Mouse (Mus musculus): ENCODE results near the gene Ndufaf2.

The Ndufaf2 gene
- long read RNA-seq, experiment 1, transcript Ndufaf2-201 (4 exons, 678 nt): major isoform, 26 of 41 reads
- long read RNA-seq, experiment 1, partial matches to known transcripts: 0 of 41 reads
- long read RNA-seq, experiment 1, other reads (novel, unspliced or antisense): 14 of 41 reads
- long read RNA-seq, experiment 2, transcript Ndufaf2-201 (4 exons, 678 nt): major isoform, 36 of 50 reads
- long read RNA-seq, experiment 2, partial matches to known transcripts: 5 of 50 reads
- long read RNA-seq, experiment 2, other reads (novel, unspliced or antisense): 8 of 50 reads

- intact Hi-C loops (cut with DNase I): loop anchor here (10.0 kb wide), 4 partner anchors 264 to 1056 kb away; no protein-coding TSS in a partner anchor
Observed at GRCm38 (mm10) chr13:108158465-108159240, at the start of gene Ndufaf2, which contains the start of gene Ercc8. Gene Ndufaf2, minus strand, starts transcription at chr13:108158623. Gene Ercc8, plus strand, starts transcription at chr13:108158731.

GRCm38 (mm10) chr13:108208090-108208489, 49.7 kb upstream of the Ndufaf2 start:
- intact Hi-C loops (cut with DNase I): no loop called here

- intact Hi-C loops (cut with DNase I): no loop called here
Observed at GRCm38 (mm10) chr13:108207447-108207846, 49.0 kb upstream of the Ndufaf2 start.

- intact Hi-C loops (cut with DNase I): no loop called here
Observed at GRCm38 (mm10) chr13:108204857-108205256, 46.4 kb upstream of the Ndufaf2 start.

GRCm38 (mm10) chr13:108195474-108195873, 37.1 kb upstream of the Ndufaf2 start:
- intact Hi-C loops (cut with DNase I): no loop called here

GRCm38 (mm10) chr13:108191074-108191720, 32.8 kb upstream of the Ndufaf2 start:
- intact Hi-C loops (cut with DNase I): loop anchor here (2.0 kb wide), 1 partner anchor 138 kb away; no protein-coding TSS in a partner anchor

- intact Hi-C loops (cut with DNase I): no loop called here
Observed at GRCm38 (mm10) chr13:108187994-108188393, 29.6 kb upstream of the Ndufaf2 start.

GRCm38 (mm10) chr13:108185530-108185929, 27.1 kb upstream of the Ndufaf2 start:
- intact Hi-C loops (cut with DNase I): no loop called here

- intact Hi-C loops (cut with DNase I): no loop called here
Observed at GRCm38 (mm10) chr13:108184743-108185255, 26.4 kb upstream of the Ndufaf2 start.

- intact Hi-C loops (cut with DNase I): no loop called here
Observed at GRCm38 (mm10) chr13:108180821-108181220, 22.4 kb upstream of the Ndufaf2 start.

- intact Hi-C loops (cut with DNase I): no loop called here
Observed at GRCm38 (mm10) chr13:108179618-108180017, 21.2 kb upstream of the Ndufaf2 start.

- intact Hi-C loops (cut with DNase I): no loop called here
Observed at GRCm38 (mm10) chr13:108170511-108170910, 12.1 kb upstream of the Ndufaf2 start.

- intact Hi-C loops (cut with DNase I): no loop called here
Observed at GRCm38 (mm10) chr13:108170002-108170401, 11.6 kb upstream of the Ndufaf2 start.

- intact Hi-C loops (cut with DNase I): no loop called here
Observed at GRCm38 (mm10) chr13:108164621-108165020, 6.2 kb upstream of the Ndufaf2 start.

GRCm38 (mm10) chr13:108163912-108164311, 5.5 kb upstream of the Ndufaf2 start:
- intact Hi-C loops (cut with DNase I): no loop called here

GRCm38 (mm10) chr13:108159963-108160362, 1.5 kb upstream of the Ndufaf2 start:
- intact Hi-C loops (cut with DNase I): loop anchor here (10.0 kb wide), 4 partner anchors 265 to 1055 kb away; no protein-coding TSS in a partner anchor

- intact Hi-C loops (cut with DNase I): loop anchor here (10.0 kb wide), 4 partner anchors 264 to 1056 kb away; no protein-coding TSS in a partner anchor
Observed at GRCm38 (mm10) chr13:108159241-108159575, 785 bp upstream of the Ndufaf2 start.

GRCm38 (mm10) chr13:108157732-108158464, 525 bp downstream of the Ndufaf2 start:
- intact Hi-C loops (cut with DNase I): loop anchor here (10.0 kb wide), 4 partner anchors 263 to 1057 kb away; no protein-coding TSS in a partner anchor

- intact Hi-C loops (cut with DNase I): loop anchor here (10.0 kb wide), 4 partner anchors 262 to 1058 kb away; no protein-coding TSS in a partner anchor
Observed at GRCm38 (mm10) chr13:108157156-108157555, 1.3 kb downstream of the Ndufaf2 start.

- intact Hi-C loops (cut with DNase I): loop anchor here (5.0 to 10.0 kb wide), 6 partner anchors 111 to 1062 kb away; partner anchors contain the start of gene Smim15
Observed at GRCm38 (mm10) chr13:108152650-108153372, 5.6 kb downstream of the Ndufaf2 start.

Measured in adrenal gland (tissue).